Comparison of ENCODE assay signal across 15 mouse cellular contexts in genomic region chr6:37202901-37203300, GRCm38 (mm10).
A peak's percentile ranks its signal among the peaks of the same experiment; 100 is the strongest.
DNase-seq lines count a peak whose midpoint lies in the region; ATAC-seq and TF ChIP-seq lines count a peak whose summit lies in the region.
"Had no signal": no experiment of that assay in that cellular context is flagged by ENCODE, and none has a peak within 500 bp of the region (broad histone marks: within the 10 kb centered on the region; RNA-seq: fewer than 3 reads in every experiment).

No protein-coding gene starts in this region.

- H3K9me3 ChIP-seq in neural tube, embryonic 15.5 days (replicated peaks) = no peaks in the 10 kb centered on the region
- H3K9me3 ChIP-seq: liver, embryonic 13.5 days had no signal

- 70% methylated on average over 4 of the region's 4 CpGs for WGBS in neural tube, embryonic 15.5 days

- H3K4me3 ChIP-seq in left cerebral cortex, adult 2 months = no peak overlapping the region
- H3K4me3 ChIP-seq in neural tube, embryonic 15.5 days (replicated peaks) = no peak overlapping the region
- H3K4me3 ChIP-seq: gastrocnemius, adult 2 months; liver, embryonic 13.5 days had no signal

- no peak for TF ChIP-seq CTCF in left cerebral cortex, adult 2 months (IDR thresholded peaks at IDR 0.05)

- no peak overlapping the region for H3K9ac ChIP-seq in neural tube, embryonic 15.5 days (replicated peaks)
- H3K9ac ChIP-seq: forebrain, postnatal 0 days; liver, embryonic 13.5 days had no signal

- intact Hi-C loops in left cerebral cortex, postnatal 4 days (cut with DNase I) = no loop called here
- intact Hi-C loops in left cerebral cortex, adult 2 months (cut with DNase I) = no loop called here

- no peak overlapping the region for H3K4me2 ChIP-seq in neural tube, embryonic 15.5 days
- H3K4me2 ChIP-seq: liver, embryonic 13.5 days had no signal

- H3K36me3 ChIP-seq in neural tube, embryonic 15.5 days = no peaks in the 10 kb centered on the region
- H3K36me3 ChIP-seq: liver, embryonic 13.5 days had no signal

- no peaks in the 10 kb centered on the region for H3K4me1 ChIP-seq in neural tube, embryonic 15.5 days
- H3K4me1 ChIP-seq: liver, embryonic 13.5 days had no signal

- peak; percentile 74 for DNase-seq in heart, adult 11 months
- no peak for DNase-seq in heart, adult 9 months (ENCODE audit: low spot score in 2 of 2)
- DNase-seq in left cerebral cortex, postnatal 4 days = peak; percentile 91
- no peak for DNase-seq in left cerebral cortex, adult 2 months (ENCODE audit: extremely low spot score in 1 of 2, low spot score in 2 of 2)
- peak; percentile 37 for DNase-seq in urinary bladder, postnatal 14 days (ENCODE audit: low spot score)
- no peak for DNase-seq in urinary bladder, postnatal 25 days (ENCODE audit: low spot score)
- no peak for DNase-seq in gastrocnemius, adult 18-20 months (ENCODE audit: low spot score)
- DNase-seq: forebrain, postnatal 0 days; gastrocnemius, adult 2 months; kidney, adult 8-10 months; kidney, postnatal 36 days; liver, embryonic 13.5 days; thymus, postnatal 25 days had no signal

- no peak overlapping the region for H3K27ac ChIP-seq in left cerebral cortex, adult 2 months
- H3K27ac ChIP-seq in neural tube, embryonic 15.5 days (replicated peaks) = no peak overlapping the region
- H3K27ac ChIP-seq: gastrocnemius, adult 2 months; liver, embryonic 13.5 days had no signal

- no peak for ATAC-seq in neural tube, embryonic 15.5 days (ENCODE audit: low FRiP score)
- ATAC-seq: forebrain, postnatal 0 days; inflammation-experienced regulatory T-cells, adult 6 months had no signal

- H3K27me3 ChIP-seq in neural tube, embryonic 15.5 days (replicated peaks) = no peaks in the 10 kb centered on the region
- H3K27me3 ChIP-seq: liver, embryonic 13.5 days had no signal

Comparison
In these comparisons a context has a peak if more than half of its experiments do, and no peak if none do; other contexts are left out.
1. DNase-seq: peak in heart, adult 11 months (single experiment), left cerebral cortex, postnatal 4 days (single experiment) and urinary bladder, postnatal 14 days (single experiment); none in heart, adult 9 months (0 of 2), left cerebral cortex, adult 2 months (0 of 2), urinary bladder, postnatal 25 days (single experiment) and gastrocnemius, adult 18-20 months (single experiment).